Mouse (Mus musculus): ENCODE measurements at regions not wholly inside any gene's neighbourhood (a gene's known extent, or its start where the extent isn't known, plus 50 kb on each side); places are given as distances from the start of the nearest gene placed in this dataset.

DNA sequence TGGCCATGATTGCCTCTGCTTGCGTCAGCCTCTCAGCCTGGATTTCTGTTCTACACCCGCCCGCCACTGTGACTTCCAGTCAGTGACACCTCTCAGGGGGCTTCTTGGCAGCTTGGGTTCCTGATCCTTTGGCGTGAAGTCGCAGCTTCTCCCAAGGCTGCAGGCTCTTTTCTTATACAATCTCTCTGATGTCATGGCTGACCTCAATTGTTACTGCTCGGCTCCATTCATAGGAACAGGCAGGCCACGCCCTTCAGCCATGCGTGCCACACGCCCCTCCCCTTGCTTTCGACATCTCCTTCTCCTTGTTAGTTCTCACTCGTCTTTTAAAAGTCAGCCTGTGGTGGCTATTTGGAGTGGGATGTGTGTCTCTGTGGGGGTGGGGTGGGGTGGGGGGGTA is 97.1 kb upstream of the Lemd2 start:
- H3K4me2 ChIP-seq: no peak overlapping the region
- 39% methylated on average over 11 of the region's 11 CpGs for WGBS (ENCODE audit: insufficient replicate concordance)
- no peak overlapping the region for H3K4me3 ChIP-seq (ENCODE audit: low read depth, low read length)
- no peak overlapping the region for H3K9ac ChIP-seq (ENCODE audit: low read depth, low read length)
- H3K36me3 ChIP-seq (ENCODE audit: control insufficient read depth, insufficient read depth, low read length): no peaks in the 10 kb centered on the region
- H3K9me3 ChIP-seq (replicated peaks; ENCODE audit: control insufficient read depth, low read length): no peaks in the 10 kb centered on the region
- peaks cover 4% of the 10 kb centered on the region; the same call in 1 of the 2 replicates for H3K4me1 ChIP-seq (ENCODE audit: control insufficient read depth, insufficient read depth, low read length)
- ATAC-seq (replicated peaks; ENCODE audit: insufficient number of reproducible peaks, low FRiP score, low TSS enrichment): no peak
- no peaks in the 10 kb centered on the region for H3K27me3 ChIP-seq (ENCODE audit: control insufficient read depth, insufficient read depth, low read length)
- H3K27ac ChIP-seq (ENCODE audit: low read depth, low read length): no peak overlapping the region

DNA sequence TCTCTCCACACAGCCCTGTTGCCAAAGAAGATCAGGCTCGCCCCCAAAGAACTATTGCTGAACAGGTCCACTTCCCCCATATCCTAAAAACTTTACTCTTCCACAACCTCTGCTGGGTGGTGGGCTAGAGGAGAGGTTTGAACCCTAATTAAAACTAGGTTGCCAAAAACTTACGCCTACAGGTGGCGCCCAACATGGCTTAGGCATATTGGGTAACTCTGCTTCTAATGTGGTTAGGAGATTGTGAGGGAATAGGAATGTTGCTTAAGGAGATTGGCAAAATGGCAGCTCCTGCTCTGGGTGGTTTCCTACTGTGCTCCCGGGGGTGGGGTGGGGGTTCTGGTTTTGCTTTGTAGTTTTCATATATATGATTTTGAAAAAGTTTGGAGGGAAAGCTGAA is 95.0 kb upstream of the Lemd2 start:
- ATAC-seq (replicated peaks; ENCODE audit: insufficient number of reproducible peaks, low FRiP score, low TSS enrichment): no peak
- 66% methylated on average over 4 of the region's 4 CpGs for WGBS (ENCODE audit: insufficient replicate concordance)
- Histone ChIP-seq H3K4me1 (ENCODE audit: control insufficient read depth, insufficient read depth, low read length) (peaks cover 4% of the 10 kb centered on the region; the same call in 1 of the 2 replicates), H3K9me3 (replicated peaks; ENCODE audit: control insufficient read depth, low read length) (no peaks in the 10 kb centered on the region), H3K9ac (ENCODE audit: low read depth, low read length) (no peak overlapping the region), H3K27me3 (ENCODE audit: control insufficient read depth, insufficient read depth, low read length) (no peaks in the 10 kb centered on the region), H3K36me3 (ENCODE audit: control insufficient read depth, insufficient read depth, low read length) (no peaks in the 10 kb centered on the region), H3K4me2 (no peak overlapping the region), H3K27ac (ENCODE audit: low read depth, low read length) (no peak overlapping the region), H3K4me3 (ENCODE audit: low read depth, low read length) (no peak overlapping the region)

DNA sequence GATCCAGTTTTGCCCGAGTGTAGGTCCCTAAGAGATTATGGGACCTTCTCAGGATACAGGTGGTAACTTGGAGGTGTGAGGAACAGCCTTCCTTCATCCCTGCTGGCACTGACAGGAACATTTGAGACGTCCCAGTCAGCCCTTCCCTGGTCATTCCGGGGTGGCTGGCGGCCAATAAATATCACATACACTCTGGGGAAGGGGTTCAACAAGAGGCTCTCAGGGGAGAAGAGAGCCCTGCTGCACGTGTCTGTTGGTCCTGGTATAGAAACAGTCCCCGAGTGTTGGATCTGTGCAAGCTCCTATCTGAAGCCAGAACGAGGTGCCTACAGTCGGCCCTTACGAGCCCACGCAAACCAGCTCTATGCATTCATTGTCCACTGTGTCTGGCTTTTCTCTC is 94.1 kb upstream of the Lemd2 start:
- no peak overlapping the region for H3K27ac ChIP-seq (ENCODE audit: low read depth, low read length)
- peaks cover 4% of the 10 kb centered on the region; the same call in 1 of the 2 replicates for H3K4me1 ChIP-seq (ENCODE audit: control insufficient read depth, insufficient read depth, low read length)
- no peaks in the 10 kb centered on the region for H3K9me3 ChIP-seq (replicated peaks; ENCODE audit: control insufficient read depth, low read length)
- H3K4me2 ChIP-seq: no peak overlapping the region
- H3K4me3 ChIP-seq (ENCODE audit: low read depth, low read length): no peak overlapping the region
- H3K36me3 ChIP-seq (ENCODE audit: control insufficient read depth, insufficient read depth, low read length): no peaks in the 10 kb centered on the region
- no peaks in the 10 kb centered on the region for H3K27me3 ChIP-seq (ENCODE audit: control insufficient read depth, insufficient read depth, low read length)
- 58% methylated on average over 10 of the region's 10 CpGs for WGBS (ENCODE audit: insufficient replicate concordance)
- no peak overlapping the region for H3K9ac ChIP-seq (ENCODE audit: low read depth, low read length)
- no peak for ATAC-seq (replicated peaks; ENCODE audit: insufficient number of reproducible peaks, low FRiP score, low TSS enrichment)

DNA sequence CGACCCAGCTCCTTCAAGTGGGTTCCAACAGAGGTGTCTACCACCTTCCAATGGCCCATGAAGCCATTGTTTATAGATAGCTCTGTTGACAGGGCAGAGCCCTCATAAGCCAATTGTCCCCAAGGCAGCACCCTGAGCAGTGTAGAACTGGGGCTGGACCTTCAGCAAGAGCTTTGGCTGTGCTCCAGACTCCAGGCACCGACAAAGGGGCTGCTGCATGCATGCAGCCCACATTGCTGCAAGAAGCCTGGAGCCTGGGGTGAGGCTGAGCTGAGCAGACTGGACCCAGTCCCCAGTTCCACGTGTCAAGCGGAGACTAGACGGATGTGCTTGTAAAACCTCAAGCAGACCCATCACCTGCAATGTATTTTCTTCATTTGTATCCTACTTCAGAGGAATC is 91.9 kb upstream of the Lemd2 start:
- H3K36me3 ChIP-seq (ENCODE audit: control insufficient read depth, insufficient read depth, low read length): no peaks in the 10 kb centered on the region
- H3K4me1 ChIP-seq (ENCODE audit: control insufficient read depth, insufficient read depth, low read length): peaks cover 4% of the 10 kb centered on the region; the same call in 1 of the 2 replicates
- no peak overlapping the region for H3K4me2 ChIP-seq
- no peaks in the 10 kb centered on the region for H3K27me3 ChIP-seq (ENCODE audit: control insufficient read depth, insufficient read depth, low read length)
- no peaks in the 10 kb centered on the region for H3K9me3 ChIP-seq (replicated peaks; ENCODE audit: control insufficient read depth, low read length)
- ATAC-seq (replicated peaks; ENCODE audit: insufficient number of reproducible peaks, low FRiP score, low TSS enrichment): no peak
- no peak overlapping the region for H3K27ac ChIP-seq (ENCODE audit: low read depth, low read length)
- no peak overlapping the region for H3K9ac ChIP-seq (ENCODE audit: low read depth, low read length)
- no peak overlapping the region for H3K4me3 ChIP-seq (ENCODE audit: low read depth, low read length)
- 85% methylated on average over 5 of the region's 5 CpGs for WGBS (ENCODE audit: insufficient replicate concordance)

DNA sequence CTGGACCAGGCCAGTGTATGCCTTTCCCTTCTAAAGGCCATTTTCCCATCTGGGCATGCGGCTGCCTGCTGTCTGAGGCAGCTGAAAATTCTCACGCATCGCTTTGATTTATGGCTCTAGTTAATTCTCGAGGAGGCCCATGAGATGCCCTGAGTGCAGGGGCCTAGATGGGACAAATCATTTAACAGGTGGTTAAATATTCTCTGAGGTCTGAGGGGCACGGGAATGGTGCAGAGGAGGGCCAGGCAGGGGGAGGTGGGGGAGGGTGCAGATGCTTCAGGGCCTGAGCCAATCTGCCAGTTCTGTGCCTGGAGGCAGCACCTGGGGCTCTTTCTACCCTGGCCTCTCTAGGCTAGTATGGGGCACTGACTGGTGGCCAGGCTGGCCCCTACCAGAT is 89.9 kb upstream of the Lemd2 start:
- no peaks in the 10 kb centered on the region for H3K36me3 ChIP-seq (ENCODE audit: control insufficient read depth, insufficient read depth, low read length)
- H3K4me1 ChIP-seq (ENCODE audit: control insufficient read depth, insufficient read depth, low read length): peaks cover 4% of the 10 kb centered on the region; the same call in 1 of the 2 replicates
- H3K9me3 ChIP-seq (replicated peaks; ENCODE audit: control insufficient read depth, low read length): peaks cover 7% of the 10 kb centered on the region
- 75% methylated on average over 5 of the region's 5 CpGs for WGBS (ENCODE audit: insufficient replicate concordance)
- no peaks in the 10 kb centered on the region for H3K27me3 ChIP-seq (ENCODE audit: control insufficient read depth, insufficient read depth, low read length)
- no peak overlapping the region for H3K4me2 ChIP-seq
- H3K27ac ChIP-seq (ENCODE audit: low read depth, low read length): no peak overlapping the region
- H3K9ac ChIP-seq (ENCODE audit: low read depth, low read length): no peak overlapping the region
- H3K4me3 ChIP-seq (ENCODE audit: low read depth, low read length): no peak overlapping the region
- ATAC-seq (replicated peaks; ENCODE audit: insufficient number of reproducible peaks, low FRiP score, low TSS enrichment): no peak

DNA sequence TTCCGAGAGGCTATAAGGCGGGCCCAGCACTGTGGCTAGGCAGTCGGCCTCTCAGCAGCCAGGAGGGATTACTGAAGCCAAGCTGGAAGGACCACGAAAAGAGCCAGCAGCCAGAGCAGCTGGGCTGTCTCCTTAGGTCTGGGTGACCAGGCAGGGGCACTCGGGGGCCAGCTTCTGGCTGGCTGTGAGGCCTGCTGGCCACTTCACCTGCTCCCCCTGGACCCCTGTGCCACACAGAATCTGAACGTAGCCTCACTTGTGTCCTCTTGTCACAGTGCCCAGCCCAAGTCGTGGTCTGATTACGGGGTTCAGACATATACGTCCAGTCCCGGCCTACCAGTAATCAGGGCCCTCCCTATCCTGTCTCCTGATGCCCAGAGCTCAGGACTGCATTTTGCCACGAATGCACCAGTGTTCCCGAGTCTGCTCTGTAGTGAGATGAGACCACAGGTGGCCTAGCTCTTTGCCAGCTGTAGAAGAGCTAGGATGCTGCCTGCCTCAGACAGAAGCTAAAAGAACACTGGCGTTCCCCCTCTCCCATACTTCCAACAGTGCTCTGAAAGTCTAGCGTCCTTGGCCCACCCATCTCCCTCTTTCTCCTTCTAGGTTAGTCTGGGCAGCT is 89.4 kb upstream of the Lemd2 start:
- Histone ChIP-seq H3K27ac (ENCODE audit: low read depth, low read length) (no peak overlapping the region), H3K27me3 (ENCODE audit: control insufficient read depth, insufficient read depth, low read length) (no peaks in the 10 kb centered on the region), H3K4me2 (no peak overlapping the region), H3K4me3 (ENCODE audit: low read depth, low read length) (no peak overlapping the region), H3K9me3 (replicated peaks; ENCODE audit: control insufficient read depth, low read length) (peaks cover 7% of the 10 kb centered on the region), H3K36me3 (ENCODE audit: control insufficient read depth, insufficient read depth, low read length) (no peaks in the 10 kb centered on the region), H3K9ac (ENCODE audit: low read depth, low read length) (no peak overlapping the region), H3K4me1 (ENCODE audit: control insufficient read depth, insufficient read depth, low read length) (peaks cover 4% of the 10 kb centered on the region; the same call in 1 of the 2 replicates)
- no peak for ATAC-seq (replicated peaks; ENCODE audit: insufficient number of reproducible peaks, low FRiP score, low TSS enrichment)
- WGBS (ENCODE audit: insufficient replicate concordance): 77% methylated on average over 14 of the region's 14 CpGs

DNA sequence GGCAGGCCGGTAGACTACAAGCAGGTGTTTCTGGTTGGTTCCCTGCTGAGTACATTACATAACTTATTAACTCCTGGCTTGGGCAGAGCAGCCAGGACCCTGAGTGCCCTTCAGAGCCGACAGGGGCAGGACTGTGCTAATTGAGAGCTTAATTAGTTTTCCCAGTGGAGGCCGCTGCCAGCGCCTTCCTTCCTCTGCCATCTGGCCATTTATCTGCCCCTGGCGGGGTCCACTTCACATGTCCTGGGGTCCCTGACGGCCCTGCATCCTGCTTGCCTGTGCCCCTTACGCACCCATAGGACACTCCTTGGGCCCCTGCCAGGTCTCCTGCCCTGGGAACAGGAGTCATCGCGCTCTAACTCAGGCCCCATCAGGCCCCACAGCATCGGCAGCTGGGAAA is 87.4 kb upstream of the Lemd2 start:
- H3K27me3 ChIP-seq (ENCODE audit: control insufficient read depth, insufficient read depth, low read length): no peaks in the 10 kb centered on the region
- H3K9ac ChIP-seq (ENCODE audit: low read depth, low read length): no peak overlapping the region
- no peaks in the 10 kb centered on the region for H3K4me1 ChIP-seq (ENCODE audit: control insufficient read depth, insufficient read depth, low read length)
- no peaks in the 10 kb centered on the region for H3K36me3 ChIP-seq (ENCODE audit: control insufficient read depth, insufficient read depth, low read length)
- H3K4me2 ChIP-seq: no peak overlapping the region
- no peak overlapping the region for H3K4me3 ChIP-seq (ENCODE audit: low read depth, low read length)
- H3K27ac ChIP-seq (ENCODE audit: low read depth, low read length): no peak overlapping the region
- ATAC-seq (replicated peaks; ENCODE audit: insufficient number of reproducible peaks, low FRiP score, low TSS enrichment): no peak
- 83% methylated on average over 10 of the region's 10 CpGs for WGBS (ENCODE audit: insufficient replicate concordance)
- H3K9me3 ChIP-seq (replicated peaks; ENCODE audit: control insufficient read depth, low read length): peaks cover 7% of the 10 kb centered on the region

DNA sequence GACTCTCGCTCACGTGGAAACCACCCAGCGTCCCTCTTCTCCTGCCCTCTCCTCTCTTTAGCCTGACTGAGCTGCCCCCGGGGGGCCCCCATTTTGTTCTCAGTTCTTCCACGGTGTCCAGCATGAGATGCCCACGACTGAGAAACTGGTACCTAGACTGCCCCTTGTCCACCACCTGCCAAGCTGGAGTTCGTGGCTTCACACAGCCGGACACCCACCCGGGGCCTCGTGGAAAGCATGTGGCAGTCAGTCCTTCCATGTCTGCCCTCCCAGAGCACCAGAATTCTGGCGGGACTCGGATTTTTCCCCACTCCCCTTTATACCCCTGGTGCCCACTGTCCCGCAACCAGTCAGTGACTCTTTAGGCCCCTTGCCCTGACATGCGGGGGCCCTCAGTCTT is 86.9 kb upstream of the Lemd2 start:
- Histone ChIP-seq H3K27me3 (ENCODE audit: control insufficient read depth, insufficient read depth, low read length) (no peaks in the 10 kb centered on the region), H3K9ac (ENCODE audit: low read depth, low read length) (no peak overlapping the region), H3K4me3 (ENCODE audit: low read depth, low read length) (no peak overlapping the region), H3K36me3 (ENCODE audit: control insufficient read depth, insufficient read depth, low read length) (no peaks in the 10 kb centered on the region), H3K27ac (ENCODE audit: low read depth, low read length) (no peak overlapping the region), H3K9me3 (replicated peaks; ENCODE audit: control insufficient read depth, low read length) (peaks cover 7% of the 10 kb centered on the region), H3K4me2 (no peak overlapping the region), H3K4me1 (ENCODE audit: control insufficient read depth, insufficient read depth, low read length) (no peaks in the 10 kb centered on the region)
- 81% methylated on average over 14 of the region's 14 CpGs for WGBS (ENCODE audit: insufficient replicate concordance)
- no peak for ATAC-seq (replicated peaks; ENCODE audit: insufficient number of reproducible peaks, low FRiP score, low TSS enrichment)

DNA sequence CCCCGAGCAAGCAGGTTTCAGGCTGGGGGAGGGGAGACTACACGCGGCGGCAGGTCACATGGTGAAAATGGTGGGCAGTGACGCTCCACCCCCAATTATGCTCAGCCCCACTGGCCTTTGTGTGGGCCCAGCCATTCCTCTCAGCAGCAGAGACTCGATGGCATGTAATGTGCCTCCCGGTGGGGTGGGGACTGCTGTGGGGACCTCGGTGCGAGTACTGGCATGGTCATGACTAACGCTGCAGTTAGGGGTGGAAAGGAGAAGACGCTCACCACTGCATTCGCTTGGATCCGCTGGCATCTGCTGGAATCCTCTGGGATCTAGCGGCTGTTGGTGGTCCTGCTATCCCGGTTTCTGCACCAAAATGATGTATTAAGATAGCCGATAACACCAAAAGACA is 86.0 kb upstream of the Lemd2 start:
- WGBS (ENCODE audit: insufficient replicate concordance): 94% methylated on average over 16 of the region's 16 CpGs
- H3K27me3 ChIP-seq (ENCODE audit: control insufficient read depth, insufficient read depth, low read length): no peaks in the 10 kb centered on the region
- H3K4me3 ChIP-seq (ENCODE audit: low read depth, low read length): no peak overlapping the region
- no peak for ATAC-seq (replicated peaks; ENCODE audit: insufficient number of reproducible peaks, low FRiP score, low TSS enrichment)
- H3K9ac ChIP-seq (ENCODE audit: low read depth, low read length): no peak overlapping the region
- H3K27ac ChIP-seq (ENCODE audit: low read depth, low read length): no peak overlapping the region
- no peaks in the 10 kb centered on the region for H3K4me1 ChIP-seq (ENCODE audit: control insufficient read depth, insufficient read depth, low read length)
- H3K4me2 ChIP-seq: no peak overlapping the region
- H3K36me3 ChIP-seq (ENCODE audit: control insufficient read depth, insufficient read depth, low read length): no peaks in the 10 kb centered on the region
- H3K9me3 ChIP-seq (replicated peaks; ENCODE audit: control insufficient read depth, low read length): peaks cover 7% of the 10 kb centered on the region

Measured in heart, embryonic 11.5 days (tissue).